Mouse (Mus musculus) limb, embryonic 11.5 days (tissue): ENCODE measurements around the gene Trpv6. TPM values are rescaled to one million over a fixed set of nuclear protein-coding genes. Genes with fewer than 3 reads are reported as not detected.

ENCODE experiments used
- ATAC-seq: fragments of 200-750 bp; cut with Nextera tagmentation; 2 replicates; pipeline ENCODE4 v1.8.0; 2017; ENCODE audit warnings: low read depth; ENCODE audit not compliant: insufficient number of reproducible peaks, low FRiP score, low TSS enrichment
- DNase-seq: peaks from one replicate; pipeline ENCODE4 v3.0.0-alpha.2; 2015; ENCODE audit warnings: low spot score
- H3K27ac ChIP-seq: fragments of 300-500 bp; sonication (generic); replicated peaks from 2 replicates; pipeline ENCODE4 v1.5.1; 2014; ENCODE audit warnings: low read depth, mild to moderate bottlenecking, low read length
- H3K27me3 ChIP-seq: fragments of 300-500 bp; sonication (generic); 2 replicates; pipeline ENCODE4 v1.6.1; 2014; ENCODE audit warnings: mild to moderate bottlenecking, low read length, mixed read lengths; ENCODE audit not compliant: control insufficient read depth, insufficient read depth
- H3K36me3 ChIP-seq: fragments of 300-500 bp; sonication (generic); 2 replicates; pipeline ENCODE4 v1.6.1; 2014; ENCODE audit warnings: mild to moderate bottlenecking, low read length, moderate library complexity, mixed read lengths; ENCODE audit not compliant: control insufficient read depth, insufficient read depth
- H3K4me1 ChIP-seq: fragments of 300-500 bp; sonication (generic); 2 replicates; pipeline ENCODE4 v1.6.1; 2014; ENCODE audit warnings: low read length, mixed read lengths; ENCODE audit not compliant: control insufficient read depth, insufficient read depth
- H3K4me2 ChIP-seq: fragments of 300-500 bp; sonication (generic); 2 replicates; pipeline ENCODE4 v1.6.1; 2014; ENCODE audit warnings: low read depth, mild to moderate bottlenecking, moderate library complexity; ENCODE audit not compliant: severe bottlenecking
- H3K4me3 ChIP-seq: fragments of 300-500 bp; sonication (generic); 2 replicates; pipeline ENCODE4 v1.5.1; 2014; ENCODE audit warnings: low read depth, low read length
- H3K9ac ChIP-seq: fragments of 300-500 bp; sonication (generic); 2 replicates; pipeline ENCODE4 v1.6.1; 2014; ENCODE audit warnings: mild to moderate bottlenecking, low read length
- H3K9me3 ChIP-seq: fragments of 300-500 bp; sonication (generic); 2 replicates; pipeline ENCODE4 v1.6.1; 2016; ENCODE audit warnings: low read length; ENCODE audit not compliant: control insufficient read depth
- WGBS: fragments of 180-500 bp; shearing (Covaris S2); extraction: QIAGEN DNeasy Blood & Tissue Kit; methylation state at CpG from one replicate; pipeline ENCODE4 v1.1.7; 2014; 5-methylcytosine and 5-hydroxymethylcytosine counted together
- polyA plus RNA-seq: library from polyadenylated mRNA; unstranded; fragments of >200 nt; fragmentation: Nextera tagmentation; extraction: Ambion mirVana; gene quantifications from 2 replicates; pipeline ENCODE4 v1.2.1, GENCODE M21; 2014

Gene Trpv6
- polyA plus RNA-seq: 0.27 and 0.40 TPM in 2 replicates

GRCm38 (mm10) chr6:41636178-41636577 is at the start of gene Trpv6:
Gene Trpv6 (minus strand): TSS chr6:41636405.
- Histone ChIP-seq H3K4me2 (no peak within 1 kb of the TSS), H3K27me3 (no peaks in the 10 kb centered on the region), H3K27ac (no peak within 1 kb of the TSS), H3K9ac (no peak within 1 kb of the TSS), H3K36me3 (no peaks in the 10 kb centered on the region), H3K4me3 (no peak within 1 kb of the TSS), H3K9me3 (no peaks in the 10 kb centered on the region), H3K4me1 (no peaks in the 10 kb centered on the region)
- ATAC-seq (no peak), DNase-seq (no peak)
- WGBS: 10% methylated on average over 5 of the region's 5 CpGs

- DNase-seq: no peak
- Histone ChIP-seq H3K36me3 (no peaks in the 10 kb centered on the region), H3K4me3 (no peak overlapping the region), H3K9me3 (no peaks in the 10 kb centered on the region), H3K9ac (no peak overlapping the region), H3K27ac (no peak overlapping the region), H3K27me3 (no peaks in the 10 kb centered on the region), H3K4me1 (no peaks in the 10 kb centered on the region), H3K4me2 (no peak overlapping the region)
- no peak for ATAC-seq
- 77% methylated on average over 3 of the region's 3 CpGs for WGBS
Measured at GRCm38 (mm10) chr6:41685596-41685995, 49.4 kb upstream of the Trpv6 start.

GRCm38 (mm10) chr6:41684911-41685310 is 48.7 kb upstream of the Trpv6 start:
- Histone ChIP-seq H3K27me3 (no peaks in the 10 kb centered on the region), H3K9ac (no peak overlapping the region), H3K4me2 (no peak overlapping the region), H3K4me1 (no peaks in the 10 kb centered on the region), H3K9me3 (no peaks in the 10 kb centered on the region), H3K27ac (no peak overlapping the region), H3K4me3 (no peak overlapping the region), H3K36me3 (no peaks in the 10 kb centered on the region)
- 90% methylated on average over 5 of the region's 5 CpGs for WGBS
- DNase-seq (no peak), ATAC-seq (no peak)

DNA sequence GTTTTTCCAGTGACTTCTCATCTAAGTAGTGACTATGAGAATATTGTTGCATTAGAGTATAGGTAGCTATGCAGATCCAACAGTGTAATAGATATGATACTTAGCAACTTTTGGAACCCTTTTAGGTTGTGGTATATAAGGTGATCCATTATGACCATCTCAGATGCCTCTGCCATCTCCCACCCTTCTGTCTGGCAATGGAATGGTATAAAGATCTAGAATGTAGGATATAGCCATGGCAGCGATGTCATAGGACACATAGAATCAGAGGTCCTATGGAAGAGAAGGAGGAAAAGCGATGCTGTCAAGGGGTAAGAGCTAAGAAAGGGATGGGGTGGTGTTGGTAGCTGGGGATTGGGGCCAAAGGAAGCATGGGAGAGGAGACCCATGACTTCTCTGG is 47.9 kb upstream of the Trpv6 start, which contains the start of gene Llcfc1:
TSS of gene Llcfc1 (plus strand) at position 301 of the 400 bp plus-strand sequence.
- Histone ChIP-seq H3K4me1 (no peaks in the 10 kb centered on the region), H3K27me3 (no peaks in the 10 kb centered on the region), H3K4me3 (no peak within 1 kb of the TSS), H3K9me3 (no peaks in the 10 kb centered on the region), H3K27ac (no peak within 1 kb of the TSS), H3K4me2 (no peak within 1 kb of the TSS), H3K36me3 (no peaks in the 10 kb centered on the region), H3K9ac (no peak within 1 kb of the TSS)
- ATAC-seq (no peak), DNase-seq (no peak)
- WGBS: 75% methylated on average over 2 of the region's 2 CpGs

DNA sequence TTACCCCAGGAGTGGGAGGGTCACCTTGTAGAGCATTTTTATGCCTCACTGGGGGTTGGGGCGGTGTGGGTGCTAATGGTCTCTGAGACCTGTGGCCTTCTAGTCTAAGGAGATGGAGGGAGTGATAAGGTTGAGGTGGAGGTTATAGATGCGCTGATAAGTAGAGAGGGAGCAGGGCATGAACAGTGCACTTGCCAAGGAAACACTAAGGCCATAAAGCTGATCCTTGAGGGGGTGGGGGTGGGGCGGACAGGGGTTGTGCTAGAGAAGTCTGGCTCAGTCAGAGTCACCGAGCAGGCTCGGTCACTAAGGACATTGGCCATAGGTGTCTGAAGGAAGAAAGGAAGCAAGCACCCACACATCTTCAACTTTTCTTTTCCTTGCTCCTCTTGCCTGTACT is 45.5 kb upstream of the Trpv6 start:
- Histone ChIP-seq H3K9me3 (no peaks in the 10 kb centered on the region), H3K27ac (no peak overlapping the region), H3K4me2 (no peak overlapping the region), H3K9ac (no peak overlapping the region), H3K36me3 (no peaks in the 10 kb centered on the region), H3K4me3 (no peak overlapping the region), H3K27me3 (no peaks in the 10 kb centered on the region), H3K4me1 (no peaks in the 10 kb centered on the region)
- WGBS: 62% methylated on average over 5 of the region's 5 CpGs
- DNase-seq (no peak), ATAC-seq (no peak)

DNA sequence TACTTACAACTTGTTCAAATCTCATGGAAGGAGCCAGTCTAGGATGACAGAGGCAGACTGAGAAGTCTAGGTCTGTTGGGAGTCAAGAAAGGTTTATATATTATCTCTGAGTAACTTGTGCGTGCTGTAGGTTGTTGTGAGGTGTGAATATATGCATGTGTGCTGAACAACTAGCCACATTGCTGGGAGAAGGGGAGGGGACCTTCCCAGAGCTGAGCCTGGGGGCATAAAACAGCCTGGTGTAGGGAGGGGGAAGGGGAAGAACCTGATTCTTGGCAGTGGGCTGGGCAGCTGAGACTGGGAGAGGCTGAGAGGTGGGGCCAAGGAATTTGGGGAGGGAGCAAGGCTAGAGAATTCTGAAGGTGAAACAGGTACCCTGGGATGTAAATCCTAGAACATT is 44.5 kb upstream of the Trpv6 start, which contains the start of gene Trpv5:
TSS of gene Trpv5 (minus strand) at position 101 of the 400 bp plus-strand sequence.
- 61% methylated on average over 1 of the region's 1 CpGs for WGBS
- Histone ChIP-seq H3K4me1 (no peaks in the 10 kb centered on the region), H3K4me2 (no peak within 1 kb of the TSS), H3K4me3 (no peak within 1 kb of the TSS), H3K27me3 (no peaks in the 10 kb centered on the region), H3K9ac (no peak within 1 kb of the TSS), H3K27ac (no peak within 1 kb of the TSS), H3K9me3 (no peaks in the 10 kb centered on the region), H3K36me3 (no peaks in the 10 kb centered on the region)
- no peak for ATAC-seq
- no peak for DNase-seq

- Histone ChIP-seq H3K27me3 (no peaks in the 10 kb centered on the region), H3K36me3 (no peaks in the 10 kb centered on the region), H3K4me2 (no peak overlapping the region), H3K4me3 (no peak overlapping the region), H3K9me3 (no peaks in the 10 kb centered on the region), H3K27ac (no peak overlapping the region), H3K9ac (no peak overlapping the region), H3K4me1 (no peaks in the 10 kb centered on the region)
- no peak for DNase-seq
- WGBS: 92% methylated on average over 2 of the region's 2 CpGs
- no peak for ATAC-seq
Measured at GRCm38 (mm10) chr6:41676530-41676929, 40.3 kb upstream of the Trpv6 start.

GRCm38 (mm10) chr6:41662320-41662719 is 26.1 kb upstream of the Trpv6 start:
- ATAC-seq: no peak
- no peaks in the 10 kb centered on the region for H3K4me1 ChIP-seq
- H3K9ac ChIP-seq: no peak overlapping the region
- no peak for DNase-seq
- H3K4me3 ChIP-seq: no peak overlapping the region
- no peak overlapping the region for H3K27ac ChIP-seq
- H3K4me2 ChIP-seq: no peak overlapping the region
- H3K27me3 ChIP-seq: no peaks in the 10 kb centered on the region
- no peaks in the 10 kb centered on the region for H3K36me3 ChIP-seq
- WGBS: 42% methylated on average over 2 of the region's 2 CpGs
- H3K9me3 ChIP-seq: no peaks in the 10 kb centered on the region

DNA sequence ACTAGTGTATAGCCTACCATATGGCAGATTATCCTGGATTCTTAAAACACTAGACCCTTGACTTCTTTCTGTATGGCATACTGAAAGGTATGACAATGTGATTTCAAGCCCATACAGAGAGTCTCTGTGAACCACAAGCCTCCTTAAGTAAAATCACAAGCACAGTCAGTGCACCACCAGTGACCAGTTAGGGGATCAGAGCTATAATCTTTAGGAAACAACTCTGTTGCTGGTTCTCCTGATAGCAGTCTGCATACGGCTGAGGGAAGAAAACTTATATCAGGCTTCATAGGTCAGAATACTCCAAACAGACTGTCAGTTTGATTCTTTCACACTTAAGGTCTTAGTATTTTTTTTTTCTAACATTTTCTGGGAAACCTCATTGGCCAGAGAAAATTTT is 22.3 kb upstream of the Trpv6 start:
- Histone ChIP-seq H3K4me1 (no peaks in the 10 kb centered on the region), H3K27me3 (no peaks in the 10 kb centered on the region), H3K9me3 (no peaks in the 10 kb centered on the region), H3K27ac (no peak overlapping the region), H3K36me3 (no peaks in the 10 kb centered on the region), H3K9ac (no peak overlapping the region), H3K4me3 (no peak overlapping the region), H3K4me2 (no peak overlapping the region)
- DNase-seq (no peak), ATAC-seq (no peak)
- WGBS: 76% methylated on average over 1 of the region's 1 CpGs
